Mouse (Mus musculus) G1E-ER4 (cell line): ENCODE results near the gene Tprn. TPM values are rescaled to one million over a fixed set of nuclear protein-coding genes. Genes with fewer than 3 reads are reported as not detected.

Experiments
- GATA1 ChIP-seq: IDR thresholded peaks from one replicate; pipeline ENCODE4 v1.8.0; 2012; ENCODE audit warnings: low read length, inconsistent platforms
- polyA plus RNA-seq: library from polyadenylated mRNA; stranded (reverse); fragments of >175 nt; gene quantifications from 2 replicates; pipeline ENCODE4 v1.2.3, GENCODE M21; 2012

Tprn gene
- polyA plus RNA-seq, 1 experiment, result 69.7 TPM

DNA sequence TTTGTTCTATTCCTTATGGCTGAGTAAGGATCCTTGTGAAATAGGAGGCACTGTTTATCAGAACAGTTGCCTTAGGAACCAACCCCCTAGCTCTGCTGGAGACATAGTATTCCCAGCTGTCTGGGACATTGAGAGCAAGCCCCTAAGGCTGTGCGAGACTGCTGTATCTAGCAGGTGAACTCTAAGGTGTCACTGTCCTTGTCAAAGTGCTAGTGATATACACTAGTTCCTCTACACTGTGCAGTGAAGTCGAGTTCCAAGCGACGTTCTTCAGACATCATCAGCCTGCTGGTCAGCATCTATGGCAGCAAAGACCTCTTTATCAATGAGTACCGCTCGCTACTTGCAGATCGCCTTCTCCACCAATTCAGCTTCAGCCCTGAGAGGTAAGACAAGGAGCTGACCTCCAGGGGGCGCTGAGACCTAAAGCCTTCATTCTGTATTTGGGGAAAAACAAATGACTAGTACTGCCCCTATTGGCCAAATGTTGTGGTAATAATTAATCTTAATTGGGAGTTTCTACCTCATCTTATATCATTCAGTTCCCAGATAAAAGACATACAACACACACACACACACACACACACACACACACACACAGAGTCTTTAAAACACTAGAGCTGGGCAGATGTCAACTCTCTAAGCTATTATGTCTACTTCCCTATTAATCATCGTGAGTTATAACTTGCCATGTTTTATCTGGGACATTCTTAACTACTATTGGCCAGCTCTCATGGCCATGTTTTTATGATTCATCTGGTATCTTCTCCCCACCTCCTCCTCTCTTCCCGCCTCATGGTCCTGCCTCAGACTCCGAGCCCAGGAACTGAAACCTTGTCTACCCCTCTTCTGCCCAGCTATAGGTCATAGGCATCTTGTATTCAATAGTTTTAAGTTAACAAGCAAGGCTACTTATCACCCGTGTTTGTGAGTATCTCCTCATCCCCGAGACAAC lies 16.8 kb downstream of the Tprn start:
- TF ChIP-seq GATA1, result no peak

DNA sequence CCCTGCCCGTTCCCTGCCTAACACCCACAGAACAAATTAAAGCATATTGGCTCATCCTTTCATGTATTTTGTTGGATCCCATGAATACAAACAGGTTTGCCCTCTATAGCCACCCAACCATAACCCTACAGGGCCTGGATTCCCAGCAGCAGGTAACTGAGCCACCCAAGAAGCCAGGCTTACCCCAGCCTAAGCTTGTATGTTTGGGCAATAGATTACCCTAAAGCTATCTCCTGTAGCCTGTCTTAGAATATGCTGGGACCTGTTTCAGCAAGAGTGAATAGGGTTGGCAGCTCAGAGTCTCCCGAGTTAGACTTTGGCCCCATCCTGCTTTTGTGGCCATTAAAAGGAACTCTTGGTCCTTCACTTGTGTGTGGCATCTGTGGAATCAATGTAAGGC lies 23.1 kb downstream of the Tprn start:
- no peak for TF ChIP-seq GATA1

DNA sequence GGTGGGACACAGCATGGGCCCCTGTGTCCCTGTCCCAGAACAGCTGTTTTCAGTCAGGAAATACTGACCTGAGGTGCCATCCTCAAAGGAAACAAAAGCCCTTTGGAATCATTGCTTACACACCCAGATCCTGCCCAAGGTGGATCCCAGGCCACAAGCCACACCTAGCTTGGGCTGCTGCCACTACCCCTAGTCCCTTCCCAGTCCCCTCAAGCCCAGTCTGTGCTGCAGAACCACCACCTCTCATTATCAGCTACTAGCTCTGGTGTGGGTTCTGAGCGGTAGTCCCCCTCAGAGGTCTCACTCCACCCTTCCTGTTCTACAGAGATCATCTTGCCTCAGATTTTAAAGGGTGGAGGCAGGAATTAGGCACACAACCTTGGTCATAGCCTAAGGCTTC lies 23.9 kb downstream of the Tprn start:
- TF ChIP-seq GATA1, result no peak

GRCm38 (mm10) chr2:25286837-25287636 lies 24.6 kb downstream of the Tprn start:
- no peak for TF ChIP-seq GATA1

DNA sequence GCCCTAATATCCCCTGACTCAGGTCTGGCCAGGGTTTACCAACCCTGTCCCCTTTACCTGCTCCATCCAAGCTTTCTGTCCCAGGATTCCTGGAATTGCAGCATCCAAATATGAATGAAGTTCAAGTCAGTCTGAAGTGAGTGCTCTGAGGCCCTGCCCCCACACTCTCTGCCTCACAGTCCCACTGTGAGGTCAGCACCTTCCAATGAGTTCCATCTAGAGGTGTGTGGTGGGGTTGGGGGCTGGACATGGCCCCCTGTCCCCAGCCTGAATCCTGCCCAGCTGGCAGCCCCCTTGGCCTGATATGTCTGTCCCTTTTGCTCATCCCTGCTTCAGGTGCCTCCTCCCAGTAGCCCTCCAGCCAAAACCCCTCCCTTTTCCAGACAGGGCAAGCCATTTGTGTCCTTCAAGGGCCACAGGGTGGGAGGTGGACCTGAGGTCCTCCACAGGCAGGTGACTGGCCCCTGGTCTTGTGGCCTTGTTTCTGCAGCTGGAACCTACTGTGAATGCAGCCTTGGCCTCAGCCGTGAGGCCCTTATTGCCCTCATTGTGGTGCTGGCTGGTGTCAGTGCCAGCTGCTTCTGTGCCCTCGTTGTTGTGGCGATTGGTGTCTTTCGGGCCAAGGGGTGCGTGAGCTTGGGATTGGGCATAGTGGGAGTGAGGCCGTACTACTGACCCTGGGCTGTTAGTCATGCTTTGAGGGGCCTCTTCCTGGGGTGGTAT lies 25.7 kb downstream of the Tprn start, which contains the start of gene Tmem210:
Gene Tmem210 (plus strand): TSS at position 219 of the 723 bp plus-strand sequence.
- no peak for TF ChIP-seq GATA1

GRCm38 (mm10) chr2:25288734-25289345 lies 26.4 kb downstream of the Tprn start:
- no peak for TF ChIP-seq GATA1

- TF ChIP-seq GATA1, result no peak
Measured at GRCm38 (mm10) chr2:25289651-25290050, 27.2 kb downstream of the Tprn start, which contains the start of gene Lrrc26. Gene Lrrc26 (plus strand): TSS chr2:25289915.

DNA sequence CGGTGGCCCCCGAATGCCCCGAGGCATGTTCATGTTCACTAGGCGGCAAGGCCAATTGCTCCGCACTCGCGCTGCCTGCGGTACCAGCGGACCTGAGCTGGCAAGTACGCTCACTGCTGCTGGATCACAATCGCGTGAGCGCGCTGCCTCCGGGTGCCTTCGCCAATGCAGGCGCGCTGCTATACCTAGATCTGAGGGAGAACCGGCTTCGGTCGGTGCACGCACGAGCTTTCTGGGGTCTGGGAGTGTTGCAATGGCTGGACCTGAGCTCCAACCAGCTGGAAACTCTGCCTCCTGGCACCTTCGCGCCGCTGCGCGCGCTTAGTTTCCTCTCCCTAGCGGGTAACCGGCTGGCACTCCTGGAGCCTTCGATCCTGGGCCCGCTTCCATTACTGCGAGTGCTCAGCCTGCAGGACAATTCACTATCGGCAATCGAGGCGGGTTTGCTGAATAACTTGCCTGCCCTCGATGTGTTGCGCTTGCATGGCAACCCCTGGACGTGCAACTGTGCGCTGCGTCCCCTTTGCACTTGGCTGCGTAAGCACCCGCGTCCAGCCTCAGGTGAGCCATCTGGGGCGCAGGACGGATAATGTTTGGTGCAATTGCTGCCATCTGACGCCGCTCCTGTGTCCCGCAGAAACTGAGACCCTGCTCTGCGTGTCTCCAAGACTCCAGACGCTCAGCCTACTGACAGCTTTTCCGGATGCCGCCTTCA lies 27.8 kb downstream of the Tprn start:
- no peak for TF ChIP-seq GATA1

DNA sequence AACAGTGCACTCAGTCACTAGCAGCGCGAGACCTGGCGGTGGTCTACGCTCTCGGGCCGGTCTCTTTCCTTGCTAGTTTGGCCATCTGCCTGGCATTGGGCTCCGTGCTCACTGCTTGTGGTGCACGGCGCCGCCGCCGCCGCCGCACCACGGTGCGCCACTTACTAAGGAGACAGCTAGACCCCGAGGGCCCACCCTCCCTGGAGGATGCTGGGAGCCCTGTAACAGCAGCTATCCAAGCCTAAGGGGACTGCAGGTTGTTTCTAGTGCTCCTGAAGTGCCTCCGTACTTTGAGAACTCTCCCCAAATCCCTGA lies 28.4 kb downstream of the Tprn start:
- no peak for TF ChIP-seq GATA1

GRCm38 (mm10) chr2:25291184-25292053 lies 29.0 kb downstream of the Tprn start:
- TF ChIP-seq GATA1, result no peak

DNA sequence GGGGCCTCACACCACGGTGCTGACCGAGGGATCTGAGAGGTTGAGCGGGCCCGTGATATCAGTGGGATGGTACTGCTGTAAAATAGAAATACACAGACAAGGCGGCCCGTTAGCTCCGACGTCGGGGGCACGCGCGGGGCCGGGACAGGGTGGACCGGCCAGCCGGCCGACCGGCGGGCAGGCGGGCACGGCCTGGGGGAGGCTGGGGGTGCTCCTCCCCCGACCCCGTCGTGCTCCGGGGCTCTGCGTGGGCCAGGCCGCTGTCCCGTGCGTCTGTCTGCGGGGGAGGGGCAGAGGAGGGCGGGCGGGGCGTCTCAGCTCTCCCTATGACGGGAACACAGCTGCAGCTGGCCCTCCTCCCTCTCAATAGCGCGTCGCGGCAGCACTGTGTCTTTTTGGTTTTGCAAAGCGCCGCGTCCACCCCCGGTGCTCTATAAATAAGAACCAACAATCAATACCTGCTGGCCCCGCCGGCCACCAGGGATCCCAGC lies 29.7 kb downstream of the Tprn start:
- TF ChIP-seq GATA1, result no peak

GRCm38 (mm10) chr2:25292856-25293255 lies 30.4 kb downstream of the Tprn start:
- TF ChIP-seq GATA1, result no peak

GRCm38 (mm10) chr2:25293706-25294105 lies 31.3 kb downstream of the Tprn start:
- no peak for TF ChIP-seq GATA1

DNA sequence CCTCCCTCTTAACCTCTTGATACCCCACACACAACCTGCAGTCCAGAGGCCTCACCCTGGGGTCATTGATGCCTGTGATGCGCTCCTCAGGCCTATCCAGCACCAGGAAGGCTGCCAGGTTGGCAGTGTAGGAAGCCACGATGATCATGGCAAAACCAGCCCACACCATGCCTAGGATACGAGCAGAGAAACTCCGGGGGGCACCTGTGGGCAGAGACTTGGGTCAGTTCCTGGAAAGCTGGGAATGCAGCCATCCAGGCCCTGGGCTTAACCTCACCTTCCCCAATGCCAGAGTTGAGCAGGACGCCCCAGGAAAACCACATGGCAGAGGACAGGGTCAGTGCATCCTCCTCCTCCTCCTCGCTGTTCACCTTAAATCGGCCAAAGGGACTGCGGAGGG lies 34.7 kb downstream of the Tprn start:
- no peak for TF ChIP-seq GATA1

DNA sequence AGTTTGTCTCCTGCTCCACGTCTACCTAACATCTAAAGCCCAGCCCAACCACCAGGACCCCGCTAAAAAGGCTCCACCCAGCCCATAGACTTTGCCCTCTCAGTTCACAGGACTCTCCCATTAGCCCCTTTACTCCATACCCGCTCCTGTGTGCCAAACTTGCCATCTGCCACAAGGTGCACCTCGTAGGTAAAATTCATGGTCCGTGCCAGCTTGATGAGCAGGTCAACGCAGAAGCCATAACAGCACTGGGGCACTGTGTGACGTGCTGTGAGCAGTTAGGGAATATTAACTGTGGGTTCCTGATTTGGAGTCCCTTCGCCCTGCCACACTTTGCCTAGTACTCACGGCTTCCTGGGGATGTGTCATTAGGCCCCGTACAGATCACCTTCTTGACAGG lies 35.6 kb downstream of the Tprn start:
- TF ChIP-seq GATA1, result no peak
